Mouse (Mus musculus) ES-E14 (cell line): Measurements from ENCODE around the gene Ankrd36.

Source experiments
- CHD2 ChIP-seq: IDR thresholded peaks from 2 replicates; pipeline ENCODE4 v1.6.1; 2014; ENCODE audit warnings: mild to moderate bottlenecking, low read depth, low read length, inconsistent platforms
- HCFC1 ChIP-seq: IDR thresholded peaks from 2 replicates; pipeline ENCODE4 v1.6.1; 2012; ENCODE audit warnings: low read length, inconsistent platforms, borderline replicate concordance; ENCODE audit not compliant: insufficient read depth
- MAFK ChIP-seq: IDR thresholded peaks from 2 replicates; pipeline ENCODE4 v1.6.1; 2014; ENCODE audit warnings: mild to moderate bottlenecking, low read depth, low read length, inconsistent platforms; ENCODE audit not compliant: insufficient read depth
- ZC3H11A ChIP-seq: IDR thresholded peaks from 2 replicates; pipeline ENCODE4 v1.6.1; 2012; ENCODE audit warnings: low read depth, mild to moderate bottlenecking, inconsistent platforms, low read length, borderline replicate concordance
- ZNF384 ChIP-seq: IDR thresholded peaks from 2 replicates; pipeline ENCODE4 v1.6.1; 2012; ENCODE audit warnings: low read depth, low read length, inconsistent platforms

DNA sequence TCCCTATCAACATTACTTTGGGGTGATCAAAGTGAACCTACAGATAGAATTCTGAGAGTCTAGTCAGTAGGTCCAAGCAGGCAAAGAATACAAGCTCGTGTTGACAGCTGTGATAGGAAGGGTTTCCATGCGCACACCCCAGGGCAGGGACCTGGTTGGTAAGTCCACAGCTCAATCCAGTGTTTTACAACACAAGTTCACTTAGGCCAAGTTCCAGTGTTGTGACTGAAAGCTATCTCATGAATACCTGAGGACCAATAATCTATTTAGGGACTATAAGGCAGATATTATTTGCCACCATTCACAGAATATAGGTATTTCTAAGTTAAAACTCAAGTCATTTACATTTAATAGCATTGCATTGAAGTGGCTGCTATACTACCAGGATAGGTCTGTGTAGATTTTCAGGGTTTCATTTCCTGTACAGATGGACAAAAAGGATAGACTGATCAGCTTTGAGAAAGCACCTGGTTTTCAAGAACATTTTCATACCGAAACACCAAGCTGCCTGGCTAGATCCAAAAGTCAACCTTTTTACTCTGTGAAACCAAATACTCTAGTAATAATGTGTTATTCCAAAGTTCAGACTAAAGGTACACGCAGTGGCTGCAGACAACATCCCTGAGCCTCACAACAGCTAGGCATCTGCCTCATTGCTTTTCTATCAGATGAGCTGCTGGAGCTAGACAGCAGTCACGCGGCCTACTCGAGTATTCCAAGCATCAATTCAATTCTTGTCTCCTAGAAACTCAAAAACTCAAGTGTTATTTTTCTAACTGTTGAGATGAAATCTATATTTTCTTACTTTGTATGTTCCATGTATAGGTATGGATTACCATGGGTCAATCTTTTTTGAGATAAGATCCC lies 42.7 kb upstream of the Ankrd36 start:
- no peak for TF ChIP-seq HCFC1
- no peak for TF ChIP-seq CHD2
- no peak for TF ChIP-seq ZC3H11A
- no peak for TF ChIP-seq MAFK
- no peak for TF ChIP-seq ZNF384
